Mouse (Mus musculus) cerebellum, postnatal 36 days (tissue): ENCODE results near the gene Xab2.
"Not testable (repeated sequence)": the region's sequence is repeated elsewhere in the genome, so short reads cannot be mapped to it uniquely, and the experiment has no call there.

Source experiments
- DNase-seq, 2 experiments: peaks; one replicate each; pipeline ENCODE4 v3.0.0; 2021 to 2022; ENCODE audit warnings: mixed read lengths in 2 of 2

Gene Xab2

GRCm38 (mm10) chr8:3609046-3609815 is 11.9 kb downstream of the Xab2 start:
- no peak for DNase-seq

- no peak for DNase-seq
These were observed 13.3 kb downstream of the Xab2 start for GRCm38 (mm10) chr8:3607822-3608221.

GRCm38 (mm10) chr8:3606593-3606992 is 14.5 kb downstream of the Xab2 start:
- no peak for DNase-seq

GRCm38 (mm10) chr8:3603439-3603838 is 17.7 kb downstream of the Xab2 start:
- no peak for DNase-seq

GRCm38 (mm10) chr8:3600401-3600800 is 20.7 kb downstream of the Xab2 start:
- DNase-seq, result no peak

- DNase-seq, result no peak
These were observed 21.9 kb downstream of the Xab2 start for GRCm38 (mm10) chr8:3599219-3599618.

- DNase-seq, result no peak
These were observed 23.1 kb downstream of the Xab2 start for GRCm38 (mm10) chr8:3598054-3598453.

GRCm38 (mm10) chr8:3594466-3594865 is 26.6 kb downstream of the Xab2 start:
- DNase-seq, result no peak

GRCm38 (mm10) chr8:3593470-3593869 is 27.6 kb downstream of the Xab2 start:
- DNase-seq, result peak; percentile 35 to 43

GRCm38 (mm10) chr8:3588258-3588633 is 32.9 kb downstream of the Xab2 start:
- peak in 1 of 2 experiments; percentile 34 for DNase-seq

GRCm38 (mm10) chr8:3587391-3588257 is 33.5 kb downstream of the Xab2 start:
- DNase-seq, result peak; percentile 71 to 76

- DNase-seq, result no peak
These were observed 34.1 kb downstream of the Xab2 start, which contains the start of gene Camsap3 for GRCm38 (mm10) chr8:3586993-3587390. TSS of gene Camsap3 (plus strand) at chr8:3587293.

- DNase-seq, result no peak
These were observed 34.7 kb downstream of the Xab2 start for GRCm38 (mm10) chr8:3586452-3586851.

GRCm38 (mm10) chr8:3581961-3582360 is 39.2 kb downstream of the Xab2 start:
- DNase-seq, result not testable (repeated sequence)

- no peak for DNase-seq
These were observed 41.4 kb downstream of the Xab2 start for GRCm38 (mm10) chr8:3579390-3580364.

- no peak for DNase-seq
These were observed 44.7 kb downstream of the Xab2 start for GRCm38 (mm10) chr8:3576211-3576960.

GRCm38 (mm10) chr8:3574546-3574945 is 46.6 kb downstream of the Xab2 start:
- DNase-seq, result no peak

- DNase-seq, result no peak
These were observed 51.3 kb downstream of the Xab2 start for GRCm38 (mm10) chr8:3569784-3570183.

- DNase-seq, result no peak
These were observed 52.7 kb downstream of the Xab2 start for GRCm38 (mm10) chr8:3568378-3568777.

- DNase-seq, result no peak
These were observed 53.3 kb downstream of the Xab2 start, which contains the start of gene C330021F23Rik for GRCm38 (mm10) chr8:3567641-3568371. TSS of gene C330021F23Rik (plus strand) at chr8:3567990.
